Mouse (Mus musculus): Measurements from ENCODE around the gene Uvrag.

- TF ChIP-seq EP300 (IDR thresholded peaks at IDR 0.05; ENCODE audit: low read depth in 1 of 2, low read length in 2 of 2) (no peak), MAZ (IDR thresholded peaks at IDR 0.05; ENCODE audit: low read depth, low read length) (no peak), TAL1 (IDR thresholded peaks at IDR 0.05; ENCODE audit: low read length) (no peak), CTCF (IDR thresholded peaks at IDR 0.05 in 2 of 3, conservative IDR thresholded peaks at IDR 0.05 in 1 of 3; ENCODE audit: control insufficient read depth in 1 of 3, insufficient read depth in 1 of 3, low read depth in 2 of 3, low read length in 3 of 3, poor library complexity in 1 of 3, severe bottlenecking in 1 of 3) (no peak), KAT2A (conservative IDR thresholded peaks at IDR 0.05; ENCODE audit: low read depth, low read length) (no peak), POLR2AphosphoS2 (IDR thresholded peaks at IDR 0.05; ENCODE audit: low read length) (no peak), HCFC1 (IDR thresholded peaks at IDR 0.05; ENCODE audit: low read depth, low read length) (no peak), MEF2A (IDR thresholded peaks at IDR 0.05; ENCODE audit: extremely low read depth, insufficient replicate concordance, low read depth, low read length, poor library complexity, severe bottlenecking) (no peak), ZNF384 (IDR thresholded peaks at IDR 0.05; ENCODE audit: low read depth, low read length) (no peak), MAFK (IDR thresholded peaks at IDR 0.05; ENCODE audit: borderline replicate concordance, low read depth, low read length) (no peak), NELFE (IDR thresholded peaks at IDR 0.05; ENCODE audit: low read depth, low read length) (no peak), USF1 (IDR thresholded peaks at IDR 0.05; ENCODE audit: low read depth, low read length) (no peak)
Observed at GRCm38 (mm10) chr7:99149017-99149416, 8.1 kb upstream of the Uvrag start.
